Mouse (Mus musculus) macrophage (primary cell): Measurements from ENCODE around the gene Stk16. TPM values are rescaled to one million over a fixed set of nuclear protein-coding genes. Genes with fewer than 3 reads are reported as not detected.

ENCODE experiments used
- H3K27ac ChIP-seq: fragments of 350-480 bp; formaldehyde crosslinking; 2 replicates; pipeline ENCODE4 v1.9.0; 2021
- H3K36me3 ChIP-seq: fragments of 350-480 bp; formaldehyde crosslinking; 2 replicates; pipeline ENCODE4 v1.9.0; 2021; ENCODE audit errors: inconsistent target
- H3K4me3 ChIP-seq: fragments of 350-480 bp; formaldehyde crosslinking; 2 replicates; pipeline ENCODE4 v1.9.0; 2021; ENCODE audit errors: inconsistent target
- H3K79me2 ChIP-seq: fragments of 350-480 bp; formaldehyde crosslinking; 2 replicates; pipeline ENCODE4 v1.9.0; 2021; ENCODE audit errors: inconsistent target
- WGBS: methylation state at CpG from one replicate; pipeline ENCODE4 v1.1.7; 2026; ENCODE audit warnings: inconsistent platforms; ENCODE audit not compliant: missing documents; 5-methylcytosine and 5-hydroxymethylcytosine counted together
- polyA plus RNA-seq: library from polyadenylated mRNA; stranded (reverse); fragments of 250-400 nt; gene quantifications from 3 replicates; pipeline ENCODE4 v1.2.4, GENCODE M21; 2018; ENCODE audit warnings: inconsistent platforms

Gene Stk16
- polyA plus RNA-seq, 1 experiment from 2014 or later, result 31.1 TPM

- no peak overlapping the region for H3K4me3 ChIP-seq
- no peaks in the 10 kb centered on the region for H3K79me2 ChIP-seq
- WGBS, result 44% methylated on average over 10 of the region's 10 CpGs
- H3K27ac ChIP-seq, result no peak overlapping the region
- no peaks in the 10 kb centered on the region for H3K36me3 ChIP-seq
Observed at GRCm38 (mm10) chr1:75255516-75256046, 44.9 kb downstream of the Stk16 start.

- Histone ChIP-seq H3K4me3 (no peak overlapping the region), H3K27ac (no peak overlapping the region), H3K36me3 (no peaks in the 10 kb centered on the region), H3K79me2 (no peaks in the 10 kb centered on the region)
Observed at GRCm38 (mm10) chr1:75261278-75261677, 50.6 kb downstream of the Stk16 start.

GRCm38 (mm10) chr1:75262969-75263951 is 52.6 kb downstream of the Stk16 start:
- Histone ChIP-seq H3K79me2 (no peaks in the 10 kb centered on the region), H3K36me3 (no peaks in the 10 kb centered on the region), H3K27ac (no peak overlapping the region), H3K4me3 (no peak overlapping the region)
- 3% methylated on average over 39 of the region's 40 CpGs for WGBS

DNA sequence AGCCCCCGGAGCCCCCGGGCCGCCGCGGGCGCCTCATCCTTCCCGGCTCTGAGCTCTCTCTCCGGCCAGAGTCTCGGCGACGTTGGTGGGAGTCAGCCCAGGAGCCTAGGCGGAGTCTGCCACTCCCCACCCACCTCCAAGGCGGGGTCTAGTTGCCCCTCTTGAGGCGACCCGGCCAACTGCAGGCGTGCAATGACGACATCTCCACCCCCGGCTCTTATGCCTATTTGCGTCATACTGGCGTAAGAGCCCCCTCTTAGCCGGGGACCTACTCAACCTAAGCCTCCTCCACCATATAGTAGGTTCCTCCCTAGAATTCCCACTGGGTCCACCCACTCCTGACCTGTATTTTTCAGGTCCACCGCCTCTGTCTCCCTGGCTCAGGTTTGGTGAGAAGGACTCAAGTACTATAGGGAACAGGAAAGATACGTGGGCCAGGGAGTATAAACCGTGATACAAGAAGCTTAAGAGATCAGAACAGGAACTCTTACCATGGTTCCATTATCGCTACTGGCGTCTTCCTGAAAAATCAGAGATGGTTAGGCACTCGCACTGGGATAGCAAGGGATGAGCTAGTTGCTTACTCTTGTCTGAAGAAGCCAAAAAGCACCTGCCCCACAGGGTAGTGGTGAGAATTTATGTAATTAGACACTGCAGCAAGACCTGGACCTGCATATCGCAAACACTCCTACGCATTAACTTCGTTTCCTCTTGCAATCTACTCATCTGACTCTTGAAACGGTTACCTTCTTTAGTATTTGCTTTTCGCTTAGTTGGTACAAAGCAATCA is 53.6 kb downstream of the Stk16 start, which contains the start of gene Ptprn:
Ptprn (minus strand) TSS at position 412 of the 790 bp plus-strand sequence.
- WGBS, result 22% methylated on average over 22 of the region's 32 CpGs
- Histone ChIP-seq H3K79me2 (no peaks in the 10 kb centered on the region), H3K27ac (no peak within 1 kb of the TSS), H3K4me3 (no peak within 1 kb of the TSS), H3K36me3 (no peaks in the 10 kb centered on the region)

Other genes with a start within 250 kb of the Stk16 start
- 2.1 to 3.5 TPM (median 2.5 TPM) in 3 replicates for gene Nhej1, start 85.6 kb upstream of the Stk16 start, polyA plus RNA-seq
- gene Slc23a3, start 76.9 kb upstream of the Stk16 start, polyA plus RNA-seq, result not detected in 3 replicates
- 52.3 to 87.8 TPM (median 60.4 TPM) in 3 replicates for gene Cnppd1, start 68.1 kb upstream of the Stk16 start, polyA plus RNA-seq
- gene Retreg2, start 68.1 kb upstream of the Stk16 start, polyA plus RNA-seq, result 56.8 to 88.1 TPM (median 67.2 TPM) in 3 replicates
- gene Zfand2b, start 42.2 kb upstream of the Stk16 start, polyA plus RNA-seq, result 16.6 to 24.7 TPM (median 21.2 TPM) in 3 replicates
- gene Abcb6, start 30.4 kb upstream of the Stk16 start, polyA plus RNA-seq, result 5.1 to 12.7 TPM (median 6.4 TPM) in 3 replicates
- gene Ankzf1, start 18.7 kb upstream of the Stk16 start, polyA plus RNA-seq, result 7.3 to 11.6 TPM (median 9.2 TPM) in 3 replicates
- 9.0 to 21.6 TPM (median 10.2 TPM) in 3 replicates for gene Atg9a, start 18.6 kb upstream of the Stk16 start, polyA plus RNA-seq
- gene Glb1l, start within 50 bp of the Stk16 start, polyA plus RNA-seq, result 9.8 to 15.2 TPM (median 13.2 TPM) in 3 replicates
- gene Tuba4a, start 9.0 kb downstream of the Stk16 start, polyA plus RNA-seq, result 23.4 to 32.3 TPM (median 23.9 TPM) in 3 replicates
- gene A630095N17Rik, start 21.3 kb downstream of the Stk16 start, polyA plus RNA-seq, result not detected in 3 replicates
- gene Dnajb2, start 25.6 kb downstream of the Stk16 start, polyA plus RNA-seq, result 9.7 to 10.3 TPM (median 10.1 TPM) in 3 replicates
- 0.04 to 0.26 TPM in 2 of 3 replicates, not detected in the other for gene Ptprn, start 53.7 kb downstream of the Stk16 start, polyA plus RNA-seq
- gene Resp18, start 67.6 kb downstream of the Stk16 start, polyA plus RNA-seq, result not detected in 3 replicates
- gene Dnpep, start 107.2 kb downstream of the Stk16 start, polyA plus RNA-seq, result 28.9 to 35.0 TPM (median 29.8 TPM) in 3 replicates
- gene Des, start 149.5 kb downstream of the Stk16 start, polyA plus RNA-seq, result not detected in 3 replicates
- 98.9 to 144 TPM (median 121 TPM) in 3 replicates for gene Speg, start 164.5 kb downstream of the Stk16 start, polyA plus RNA-seq
- gene Gmppa, start 225.1 kb downstream of the Stk16 start, polyA plus RNA-seq, result 36.3 to 56.6 TPM (median 40.3 TPM) in 3 replicates
- not detected in 3 replicates for gene Asic4, start 239.6 kb downstream of the Stk16 start, polyA plus RNA-seq